Mouse (Mus musculus): Measurements from ENCODE around the gene Zfp46. TPM values are rescaled to one million over a fixed set of nuclear protein-coding genes. Genes with fewer than 3 reads are reported as not detected.
A peak's percentile ranks its signal among the peaks of the same experiment; 100 is the strongest.

The Zfp46 gene
- polyA plus RNA-seq (2012; rRNA removed), result 6.8 and 11.7 TPM in 2 replicates

- 49% methylated on average over 5 of the region's 5 CpGs for WGBS
- DNase-seq (ENCODE audit: low read depth, low spot score), result no peak
These were observed at the start of gene Zfp46 for GRCm38 (mm10) chr4:136284455-136284854. TSS of gene Zfp46 (plus strand) at chr4:136284683.

- WGBS, result 48% methylated on average over 13 of the region's 13 CpGs
- no peak for DNase-seq (ENCODE audit: low read depth, low spot score)
These were observed 45.8 kb upstream of the Zfp46 start for GRCm38 (mm10) chr4:136238669-136239068.

GRCm38 (mm10) chr4:136239111-136239510 lies 45.4 kb upstream of the Zfp46 start:
- 69% methylated on average over 9 of the region's 9 CpGs for WGBS
- no peak for DNase-seq (ENCODE audit: low read depth, low spot score)

GRCm38 (mm10) chr4:136239622-136240021 lies 44.9 kb upstream of the Zfp46 start:
- WGBS, result 19% methylated on average over 8 of the region's 8 CpGs
- no peak for DNase-seq (ENCODE audit: low read depth, low spot score)

GRCm38 (mm10) chr4:136240123-136240522 lies 44.4 kb upstream of the Zfp46 start:
- DNase-seq (ENCODE audit: low read depth, low spot score), result no peak
- 80% methylated on average over 14 of the region's 14 CpGs for WGBS

GRCm38 (mm10) chr4:136240955-136241354 lies 43.5 kb upstream of the Zfp46 start:
- 81% methylated on average over 8 of the region's 8 CpGs for WGBS
- DNase-seq (ENCODE audit: low read depth, low spot score), result no peak

GRCm38 (mm10) chr4:136242065-136242703 lies 42.3 kb upstream of the Zfp46 start:
- WGBS, result 46% methylated on average over 8 of the region's 8 CpGs
- DNase-seq (ENCODE audit: low read depth, low spot score), result no peak

GRCm38 (mm10) chr4:136242728-136243127 lies 41.8 kb upstream of the Zfp46 start:
- 83% methylated on average over 7 of the region's 7 CpGs for WGBS
- DNase-seq (ENCODE audit: low read depth, low spot score), result no peak

- DNase-seq (ENCODE audit: low read depth, low spot score), result no peak
- WGBS, result 85% methylated on average over 7 of the region's 7 CpGs
These were observed 40.3 kb upstream of the Zfp46 start for GRCm38 (mm10) chr4:136244208-136244607.

- 73% methylated on average over 5 of the region's 5 CpGs for WGBS
- no peak for DNase-seq (ENCODE audit: low read depth, low spot score)
These were observed 38.8 kb upstream of the Zfp46 start for GRCm38 (mm10) chr4:136245681-136246080.

- 30% methylated on average over 12 of the region's 12 CpGs for WGBS
- DNase-seq (ENCODE audit: low read depth, low spot score), result no peak
These were observed 37.9 kb upstream of the Zfp46 start for GRCm38 (mm10) chr4:136246568-136246969.

- 43% methylated on average over 14 of the region's 14 CpGs for WGBS
- no peak for DNase-seq (ENCODE audit: low read depth, low spot score)
These were observed 37.1 kb upstream of the Zfp46 start for GRCm38 (mm10) chr4:136247386-136247728.

GRCm38 (mm10) chr4:136247729-136248463 lies 36.6 kb upstream of the Zfp46 start, which contains the start of gene Tcea3:
TSS of gene Tcea3 (plus strand) at chr4:136247729.
- no peak for DNase-seq (ENCODE audit: low read depth, low spot score)
- under 1% methylated on average over 46 of the region's 46 CpGs for WGBS

GRCm38 (mm10) chr4:136248464-136249331 lies 35.8 kb upstream of the Zfp46 start:
- 3% methylated on average over 37 of the region's 37 CpGs for WGBS
- DNase-seq (ENCODE audit: low read depth, low spot score), result peak; percentile 56

- 17% methylated on average over 11 of the region's 11 CpGs for WGBS
- no peak for DNase-seq (ENCODE audit: low read depth, low spot score)
These were observed 35.2 kb upstream of the Zfp46 start for GRCm38 (mm10) chr4:136249332-136249647.

- peak; percentile 64 for DNase-seq (ENCODE audit: low read depth, low spot score)
- 6% methylated on average over 9 of the region's 9 CpGs for WGBS
These were observed 34.7 kb upstream of the Zfp46 start for GRCm38 (mm10) chr4:136249780-136250179.

- no peak for DNase-seq (ENCODE audit: low read depth, low spot score)
- WGBS, result 29% methylated on average over 6 of the region's 6 CpGs
These were observed 28.6 kb upstream of the Zfp46 start for GRCm38 (mm10) chr4:136255919-136256318.

- DNase-seq (ENCODE audit: low read depth, low spot score), result no peak
- WGBS, result 84% methylated on average over 10 of the region's 10 CpGs
These were observed 27.8 kb upstream of the Zfp46 start for GRCm38 (mm10) chr4:136256696-136257095.

GRCm38 (mm10) chr4:136259916-136260315 lies 24.6 kb upstream of the Zfp46 start:
- no peak for DNase-seq (ENCODE audit: low read depth, low spot score)
- 64% methylated on average over 3 of the region's 3 CpGs for WGBS

GRCm38 (mm10) chr4:136260491-136261180 lies 23.8 kb upstream of the Zfp46 start:
- DNase-seq (ENCODE audit: low read depth, low spot score), result no peak

More at GRCm38 (mm10) chr4:136260491-136261180, 23.8 kb upstream of the Zfp46 start:
- WGBS, result 35% methylated on average over 10 of the region's 10 CpGs

Data from large intestine, adult 2 months (tissue).